Mouse (Mus musculus) mesoderm, embryonic 11.5 days (tissue): ENCODE results near the gene Olfr1116.
"Not testable (repeated sequence)": the region's sequence is repeated elsewhere in the genome, so short reads cannot be mapped to it uniquely, and the experiment has no call there.

Experiments
- DNase-seq: peaks from one replicate; pipeline ENCODE4 v3.0.0-alpha.2; 2012; ENCODE audit warnings: low read depth, low spot score

The Olfr1116 gene

GRCm38 (mm10) chr2:87267234-87267633 lies at the start of gene Olfr1116:
TSS of gene Olfr1116 (plus strand) at chr2:87267534.
- no peak for DNase-seq

- no peak for DNase-seq
Observed at GRCm38 (mm10) chr2:87247713-87248112, 19.6 kb upstream of the Olfr1116 start, which contains the start of gene Olfr1115. TSS of gene Olfr1115 (plus strand) at chr2:87248013.

DNA sequence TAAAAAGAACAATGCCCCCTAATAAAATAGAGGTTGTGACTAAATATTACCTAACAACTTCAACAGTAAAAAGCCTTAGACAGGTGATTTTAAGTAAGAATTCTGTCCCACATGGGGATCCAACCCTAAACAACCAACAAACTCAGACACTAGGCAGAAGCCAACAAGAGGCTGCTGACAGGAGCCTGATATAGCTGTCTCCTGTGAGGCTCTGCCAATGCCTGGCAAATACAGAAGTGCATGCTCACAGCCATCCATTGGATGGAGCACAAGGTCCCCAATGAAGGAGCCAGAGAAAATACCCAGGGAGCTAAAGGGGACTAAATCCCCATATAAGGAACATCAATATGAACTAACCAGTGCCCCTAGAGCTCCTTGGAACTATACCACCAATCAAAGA lies 26.6 kb downstream of the Olfr1116 start:
- DNase-seq: not testable (repeated sequence)

- no peak for DNase-seq
Observed at GRCm38 (mm10) chr2:87307281-87307680, 39.9 kb downstream of the Olfr1116 start, which contains the start of gene Olfr1118. TSS of gene Olfr1118 (plus strand) at chr2:87307581.
